ENCODE assay signal across 9 mouse cellular contexts in genomic region chr10:61536130-61537035, GRCm38 (mm10). TPM values are rescaled to one million over a fixed set of nuclear protein-coding genes. Genes with fewer than 3 reads are reported as not detected.
DNase-seq lines count a peak whose midpoint lies in the region; ATAC-seq and TF ChIP-seq lines count a peak whose summit lies in the region.
"Had no signal": no experiment of that assay in that cellular context is flagged by ENCODE, and none has a peak within 500 bp of the region (broad histone marks: within the 10 kb centered on the region; RNA-seq: fewer than 3 reads in every experiment).

No protein-coding gene starts in this region.

- no peak overlapping the region for H3K4me3 ChIP-seq in hindbrain, postnatal 0 days (ENCODE audit: low read length)
- H3K4me3 ChIP-seq in liver, postnatal 0 days (ENCODE audit: low read depth, low read length) = no peak overlapping the region
- no peak overlapping the region for H3K4me3 ChIP-seq in neural tube, embryonic 15.5 days (replicated peaks)

- peak overlapping the region; percentile 48; the same call in 1 of the 2 replicates for H3K27ac ChIP-seq in hindbrain, postnatal 0 days
- peak overlapping the region; percentile 76 for H3K27ac ChIP-seq in liver, postnatal 0 days (ENCODE audit: low read depth)
- H3K27ac ChIP-seq in neural tube, embryonic 15.5 days (replicated peaks) = peak overlapping the region; percentile 56

- peak; percentile 46; the same call in 1 of the 2 replicates for ATAC-seq in hindbrain, postnatal 0 days
- ATAC-seq in liver, postnatal 0 days = peak; percentile 84
- ATAC-seq in neural tube, embryonic 15.5 days (ENCODE audit: low FRiP score) = no peak

- peak; percentile 32 for DNase-seq in embryo, embryonic 11.5 days (ENCODE audit: low read depth, low spot score)
- DNase-seq in embryo, embryonic 9.5 days (ENCODE audit: extremely low spot score) = no peak
- peak; percentile 42 to 57 for DNase-seq in cerebellum, adult 18-20 months
- DNase-seq in gastrocnemius, postnatal 25 days = peak; percentile 83
- no peak for DNase-seq in hindbrain, postnatal 0 days (ENCODE audit: low spot score)
- peak; percentile 82 for DNase-seq in liver, postnatal 0 days
- no peak for DNase-seq in layer of hippocampus, adult 8-10 months (ENCODE audit: low spot score in 2 of 2)

- peaks cover 25% of the 10 kb centered on the region for H3K4me1 ChIP-seq in hindbrain, postnatal 0 days (ENCODE audit: insufficient read depth, low read length)
- H3K4me1 ChIP-seq in liver, postnatal 0 days (ENCODE audit: insufficient read depth) = peaks cover 34% of the 10 kb centered on the region
- H3K4me1 ChIP-seq in neural tube, embryonic 15.5 days = peaks cover 56% of the 10 kb centered on the region

- H3K27me3 ChIP-seq in hindbrain, postnatal 0 days (ENCODE audit: insufficient read depth, low read length) = no peaks in the 10 kb centered on the region
- H3K27me3 ChIP-seq in liver, postnatal 0 days (ENCODE audit: insufficient read depth, low read length) = no peaks in the 10 kb centered on the region
- no peaks in the 10 kb centered on the region for H3K27me3 ChIP-seq in neural tube, embryonic 15.5 days (replicated peaks)

- TF ChIP-seq CTCF in hindbrain, postnatal 0 days (IDR thresholded peaks at IDR 0.05; ENCODE audit: low read depth) = no peak
- TF ChIP-seq CTCF in liver, postnatal 0 days (IDR thresholded peaks at IDR 0.05; ENCODE audit: low read depth) = no peak

- no peaks in the 10 kb centered on the region for H3K36me3 ChIP-seq in hindbrain, postnatal 0 days (ENCODE audit: insufficient read depth, low read length)
- no peaks in the 10 kb centered on the region for H3K36me3 ChIP-seq in liver, postnatal 0 days (replicated peaks; ENCODE audit: insufficient read depth, low read length)
- no peaks in the 10 kb centered on the region for H3K36me3 ChIP-seq in neural tube, embryonic 15.5 days

- no peak overlapping the region for H3K9ac ChIP-seq in hindbrain, postnatal 0 days (replicated peaks; ENCODE audit: low read length)
- H3K9ac ChIP-seq in liver, postnatal 0 days (replicated peaks) = peak overlapping the region; percentile 17; the same call in 1 of the 2 replicates
- H3K9ac ChIP-seq in neural tube, embryonic 15.5 days (replicated peaks) = no peak overlapping the region

- H3K9me3 ChIP-seq in hindbrain, postnatal 0 days (ENCODE audit: low read length) = no peaks in the 10 kb centered on the region
- no peaks in the 10 kb centered on the region for H3K9me3 ChIP-seq in liver, postnatal 0 days (ENCODE audit: low read length)
- H3K9me3 ChIP-seq in neural tube, embryonic 15.5 days (replicated peaks) = no peaks in the 10 kb centered on the region

- 21% methylated on average over 20 of the region's 20 CpGs for WGBS in hindbrain, postnatal 0 days
- WGBS in liver, postnatal 0 days (ENCODE audit: insufficient replicate concordance) = 14% methylated on average over 20 of the region's 20 CpGs
- WGBS in neural tube, embryonic 15.5 days = 34% methylated on average over 20 of the region's 20 CpGs

- TF ChIP-seq EP300 in liver, postnatal 0 days (IDR thresholded peaks at IDR 0.05; ENCODE audit: low read depth) = peak; percentile 70

- H3K4me2 ChIP-seq in hindbrain, postnatal 0 days (ENCODE audit: low read depth, low read length) = 0 out of 2 replicates have a peak overlapping the region, but pooled peaks have one; percentile 23
- peak overlapping the region; percentile 44 for H3K4me2 ChIP-seq in liver, postnatal 0 days (ENCODE audit: low read depth, low read length)
- 0 out of 2 replicates have a peak overlapping the region, but pooled peaks have one; percentile 9 for H3K4me2 ChIP-seq in neural tube, embryonic 15.5 days

RNA-seq across cellular contexts. Expression of gene Npffr1, which starts 58.9 kb away (rescaled TPM):
- total RNA-seq in gastrocnemius, postnatal 25 days (2021) = not detected
- total RNA-seq in hindbrain, postnatal 0 days (2014; rRNA removed) = 3.6 and 3.7 TPM in 2 replicates
- 1.6 and 1.7 TPM in 2 replicates for polyA plus RNA-seq in hindbrain, postnatal 0 days (2015; fragmentation: Nextera tagmentation; extraction: Ambion mirVana)
- polyA plus RNA-seq in liver, postnatal 0 days (2015; fragmentation: Nextera tagmentation; extraction: Ambion mirVana) = not detected in 2 replicates
- 0.42 and 0.58 TPM in 2 replicates for polyA plus RNA-seq in neural tube, embryonic 15.5 days (2015; fragmentation: Nextera tagmentation; extraction: Ambion mirVana)
- 1 to 10 TPM; 3.4 to 4.2 (median 3.6) TPM for total RNA-seq in layer of hippocampus, adult 8-10 months (2022)
- polyA plus RNA-seq: large intestine, adult 2 months had no signal

Comparison
In these comparisons a context has a peak if more than half of its experiments do, and no peak if none do; other contexts are left out.
1. DNase-seq: peak in embryo, embryonic 11.5 days (single experiment), cerebellum, adult 18-20 months (2 of 2), gastrocnemius, postnatal 25 days (single experiment) and liver, postnatal 0 days (single experiment); none in embryo, embryonic 9.5 days (single experiment), hindbrain, postnatal 0 days (single experiment) and layer of hippocampus, adult 8-10 months (0 of 2).
2. Peak in every context shown above with its lines, with median percentiles within 50 percentile points of each other: H3K27ac ChIP-seq and H3K4me2 ChIP-seq.